Mouse (Mus musculus): Measurements from ENCODE around the gene Itpripl1.
"Not testable (repeated sequence)": the region's sequence is repeated elsewhere in the genome, so short reads cannot be mapped to it uniquely, and the experiment has no call there.

Gene Itpripl1

GRCm38 (mm10) chr2:127143158-127144063, at the start of gene Itpripl1:
Gene Itpripl1, minus strand, starts transcription at chr2:127143442.
- DNase-seq, result no peak

- no peak for DNase-seq
These were observed 46.3 kb upstream of the Itpripl1 start for GRCm38 (mm10) chr2:127189574-127189973.

DNA sequence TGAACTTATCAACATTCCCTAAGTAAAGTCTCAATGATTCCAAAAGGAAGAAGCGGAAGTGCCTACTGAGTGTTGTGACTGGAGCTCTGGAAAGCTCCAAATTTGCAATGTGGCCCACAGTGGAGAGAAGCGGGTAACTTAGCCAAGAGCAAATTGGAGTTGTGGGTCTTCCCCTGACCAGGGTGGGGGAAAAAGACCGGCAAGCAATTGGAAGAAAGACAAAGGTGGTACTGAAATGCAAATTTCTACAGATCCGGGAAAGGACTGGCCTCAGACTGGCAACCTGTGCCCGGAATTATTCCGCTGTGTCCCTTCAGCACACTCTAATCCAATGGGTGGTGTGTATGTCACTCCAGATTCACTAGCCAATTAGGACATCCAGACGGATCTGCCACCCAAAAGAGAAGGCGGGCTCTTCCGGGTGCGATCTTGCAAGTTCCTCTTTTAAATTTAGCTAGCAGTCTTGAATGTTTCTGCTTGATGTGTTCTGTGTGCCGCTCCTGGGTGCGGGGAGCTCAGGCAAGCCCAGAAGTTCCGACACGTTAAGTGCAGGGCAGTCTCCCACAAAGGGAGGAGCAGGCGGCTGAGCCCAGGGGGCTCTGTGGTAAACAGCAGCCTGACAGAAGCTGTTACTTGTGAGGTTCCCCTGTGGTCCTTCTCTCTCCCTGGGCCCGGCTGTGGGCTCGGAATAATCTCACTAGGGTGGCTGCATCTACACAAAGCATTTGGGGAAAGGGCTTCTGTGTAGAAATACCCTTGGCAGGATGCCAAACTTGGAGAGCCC, 39.5 kb upstream of the Itpripl1 start:
- peak; percentile 91 for DNase-seq

DNA sequence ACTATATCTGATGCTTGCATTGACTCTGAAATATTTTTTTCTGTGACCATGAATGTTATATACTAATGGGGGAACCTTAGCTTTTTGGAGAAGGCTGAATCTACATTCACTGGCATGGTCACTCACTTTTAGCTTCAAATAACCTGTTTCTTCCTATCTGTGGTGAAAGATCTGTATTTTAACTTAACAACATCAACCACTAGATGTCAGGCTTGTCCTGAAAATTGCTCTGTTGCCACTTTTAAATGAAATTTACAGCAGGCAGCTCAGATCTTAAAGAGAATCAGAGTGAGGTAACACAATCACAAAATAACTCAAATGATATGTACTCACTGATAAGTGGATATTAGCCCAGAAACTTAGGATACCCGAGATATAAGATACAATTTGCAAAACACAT, 23.0 kb upstream of the Itpripl1 start:
- DNase-seq, result peak; percentile 68

DNA sequence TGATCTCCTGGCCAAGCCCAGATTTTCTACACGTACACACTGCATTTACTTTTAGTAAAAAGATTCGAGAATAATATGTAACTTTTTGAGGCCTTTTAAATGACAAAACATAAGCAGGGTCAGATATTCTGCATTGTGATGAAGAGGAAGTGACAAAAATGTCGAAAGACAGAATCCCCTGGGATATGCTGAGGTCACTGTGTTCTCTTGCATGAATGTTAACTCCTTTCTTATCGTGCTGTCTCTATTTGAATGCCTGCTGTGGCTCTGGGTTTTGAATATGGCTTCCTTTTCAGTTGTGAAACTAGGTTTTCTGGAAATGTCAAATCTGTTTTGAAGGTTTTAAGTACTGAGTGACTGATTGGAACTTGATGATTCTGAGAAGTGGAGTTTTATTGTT, 22.4 kb upstream of the Itpripl1 start:
- no peak for DNase-seq

GRCm38 (mm10) chr2:127145699-127146098, 2.5 kb upstream of the Itpripl1 start:
- DNase-seq, result no peak

DNA sequence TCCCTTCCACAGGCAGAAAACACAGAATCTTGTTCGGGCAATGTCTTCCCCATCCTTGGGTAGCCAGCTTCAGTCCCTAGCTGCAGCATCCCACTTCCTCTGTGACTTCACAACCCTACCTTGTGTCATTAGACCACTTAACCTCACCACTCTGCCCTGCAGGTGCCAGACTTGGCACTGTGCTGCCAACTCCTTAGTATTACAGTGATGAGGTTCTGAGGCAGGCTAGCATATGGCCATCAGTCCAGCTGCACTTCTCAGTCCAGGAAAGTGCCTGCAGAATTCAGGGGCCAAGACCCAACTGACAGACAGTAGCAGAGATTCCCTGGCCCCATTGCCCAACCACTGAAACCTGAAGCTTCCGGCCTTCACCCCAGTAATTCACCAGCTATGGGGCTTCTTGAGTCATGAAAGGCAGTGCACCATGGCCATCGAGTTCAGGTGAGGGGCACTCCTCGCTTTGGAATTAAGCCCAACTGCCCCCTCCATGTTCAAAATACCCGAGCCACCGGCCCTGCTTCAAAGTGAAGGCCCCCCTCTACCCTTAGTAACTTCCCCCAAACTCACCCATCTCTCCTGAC, 575 bp downstream of the Itpripl1 start:
- no peak for DNase-seq

DNA sequence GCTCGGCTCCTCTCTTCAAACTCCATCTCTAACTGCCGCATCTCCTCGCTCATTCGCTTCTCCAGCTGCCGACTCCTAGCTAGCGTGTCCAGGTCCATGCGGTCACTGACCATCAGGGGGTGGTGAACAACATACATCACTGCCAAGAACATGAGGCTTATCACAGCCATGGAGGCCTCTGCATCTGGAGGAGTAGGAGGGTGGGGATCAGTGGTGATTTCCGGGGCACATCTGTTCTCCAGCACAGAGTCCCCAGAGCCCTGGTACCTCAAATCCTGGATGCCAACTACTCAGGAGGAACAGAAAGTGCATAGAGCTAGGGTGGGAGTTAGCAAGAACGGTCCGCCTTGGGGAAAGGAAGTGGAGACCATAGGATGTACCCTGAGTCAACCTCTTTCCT, 1.2 kb downstream of the Itpripl1 start:
- no peak for DNase-seq

DNA sequence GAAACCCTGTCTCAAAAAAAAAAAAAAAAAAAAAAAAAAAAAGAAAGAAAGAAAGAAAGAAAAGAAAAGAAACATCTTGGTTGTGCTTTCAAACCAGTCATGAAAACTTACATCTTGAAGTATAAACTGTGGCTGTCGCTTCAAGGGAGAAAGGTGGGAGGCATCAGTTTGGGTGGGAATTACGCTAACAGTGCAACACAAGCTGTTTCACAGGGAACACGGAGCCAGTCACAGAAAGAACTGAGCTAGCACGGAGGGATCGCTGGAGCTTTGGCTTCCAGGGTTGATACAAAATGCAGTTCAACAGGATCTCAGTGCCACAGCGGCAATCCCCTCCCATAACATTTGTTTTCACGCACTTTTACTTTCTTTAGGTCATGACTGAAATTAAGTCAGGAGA, 3.2 kb downstream of the Itpripl1 start:
- DNase-seq, result no peak

GRCm38 (mm10) chr2:127139605-127140004, 3.6 kb downstream of the Itpripl1 start:
- no peak for DNase-seq

GRCm38 (mm10) chr2:127139094-127139493, 4.1 kb downstream of the Itpripl1 start:
- no peak for DNase-seq

DNA sequence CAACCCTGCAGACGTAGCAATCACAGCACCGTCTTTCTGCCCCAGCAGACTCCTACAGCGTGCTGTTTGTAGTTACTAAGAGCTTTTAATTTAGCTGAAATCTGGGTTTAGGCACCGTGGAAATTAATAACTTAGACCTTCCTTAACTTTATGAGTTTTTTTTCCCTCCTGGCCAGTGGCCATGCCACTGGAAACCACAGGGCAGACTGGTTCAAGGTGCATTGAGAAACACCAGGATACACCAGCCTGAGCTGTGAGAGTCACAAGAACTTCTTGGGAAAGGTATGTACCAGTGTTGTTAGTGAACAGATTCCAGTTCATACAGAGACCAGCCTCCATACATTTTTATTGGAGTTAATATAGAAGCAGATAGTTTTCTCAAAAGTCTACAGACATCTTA, 4.8 kb downstream of the Itpripl1 start:
- DNase-seq, result no peak

DNA sequence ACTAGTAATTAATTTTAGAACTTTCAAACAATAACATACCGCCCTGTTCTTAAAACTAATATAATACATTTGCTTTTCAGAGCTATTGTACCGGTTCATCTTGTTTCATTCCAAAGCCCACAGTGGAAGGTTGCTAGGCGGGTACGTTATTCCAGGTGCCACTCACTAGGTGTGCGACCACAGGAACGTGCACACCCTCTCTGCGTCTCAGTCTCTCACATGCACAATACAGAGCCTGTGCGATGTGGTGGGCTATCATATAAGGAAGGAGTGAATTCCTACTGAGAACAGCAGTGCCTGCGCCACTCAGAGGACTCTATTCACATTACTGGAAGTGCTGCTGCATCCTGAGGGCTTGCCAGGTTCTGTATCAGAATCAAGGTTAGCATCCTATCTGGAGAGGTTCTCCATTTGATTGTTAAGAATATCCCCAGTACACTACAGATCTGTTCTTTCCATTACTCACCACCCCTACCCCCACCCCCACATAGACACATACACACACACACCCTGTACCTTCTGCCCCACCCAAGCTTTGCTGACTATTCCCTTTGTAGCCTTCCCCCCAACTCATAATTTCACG, 5.3 kb downstream of the Itpripl1 start:
- no peak for DNase-seq

GRCm38 (mm10) chr2:127136979-127137378, 6.3 kb downstream of the Itpripl1 start:
- DNase-seq, result no peak

GRCm38 (mm10) chr2:127135255-127135654, 8.0 kb downstream of the Itpripl1 start:
- DNase-seq, result not testable (repeated sequence)

DNA sequence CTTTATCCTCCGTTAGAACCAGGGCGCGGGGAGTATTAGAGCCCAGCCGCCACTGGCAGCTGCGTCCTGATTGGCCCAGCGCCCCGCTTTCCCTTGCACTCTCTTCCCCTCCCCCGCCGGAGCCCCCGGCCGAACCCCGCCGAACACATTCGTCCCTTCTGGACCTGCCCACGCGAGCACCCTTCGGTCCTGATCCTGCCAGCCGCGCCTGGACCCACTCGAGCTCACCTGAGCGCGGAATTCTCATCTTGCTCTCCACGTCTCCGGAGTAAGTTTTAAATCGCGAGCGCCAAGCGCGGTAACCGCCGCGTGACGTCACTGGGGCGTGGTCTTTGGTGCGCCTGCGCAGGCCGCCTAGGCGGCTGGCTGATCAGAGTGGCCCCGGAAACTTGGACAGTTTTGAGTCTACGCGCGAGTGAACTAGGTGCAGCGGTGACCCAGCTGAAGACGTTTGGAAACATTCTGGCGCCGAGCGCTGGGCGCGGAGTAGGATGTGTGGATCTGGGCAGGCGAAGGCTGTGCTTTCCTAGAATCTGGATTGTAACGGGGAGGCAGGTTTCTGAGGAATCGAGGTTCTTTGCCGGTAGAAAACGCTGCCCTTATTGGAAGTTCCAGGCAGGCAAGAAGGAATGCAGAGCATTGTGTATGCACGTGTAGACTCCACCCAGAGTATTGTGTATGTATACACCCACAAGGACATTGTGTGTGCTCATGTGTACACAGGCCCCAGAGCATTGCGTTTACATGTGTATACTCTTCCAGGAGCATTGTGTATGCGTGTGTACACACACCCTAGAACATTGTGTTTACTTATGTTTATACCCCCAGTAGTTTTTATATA, 9.4 kb downstream of the Itpripl1 start, which contains the start of gene Ncaph:
Gene Ncaph (minus strand): TSS at position 334 of the 841 bp plus-strand sequence.
- peak; percentile 87 for DNase-seq

DNA sequence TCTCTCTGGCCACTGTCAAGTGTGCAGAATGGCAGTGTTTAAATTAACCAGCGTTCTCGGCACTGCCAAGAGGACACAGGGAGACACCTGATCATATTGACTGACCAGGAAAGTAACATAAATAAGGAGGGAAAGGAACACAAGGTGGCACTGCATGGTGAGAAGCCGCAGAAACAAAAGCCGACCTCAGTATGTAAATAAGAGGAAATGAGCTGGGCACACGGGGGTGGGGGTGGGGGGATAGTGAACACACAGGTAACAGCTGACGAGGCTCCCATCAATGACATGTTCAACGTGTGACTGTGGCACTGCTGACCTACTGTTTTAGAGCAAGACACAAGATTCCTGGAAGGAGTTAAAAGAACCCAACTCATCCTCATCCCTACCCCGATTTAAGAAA, 11.9 kb downstream of the Itpripl1 start:
- DNase-seq, result no peak

DNA sequence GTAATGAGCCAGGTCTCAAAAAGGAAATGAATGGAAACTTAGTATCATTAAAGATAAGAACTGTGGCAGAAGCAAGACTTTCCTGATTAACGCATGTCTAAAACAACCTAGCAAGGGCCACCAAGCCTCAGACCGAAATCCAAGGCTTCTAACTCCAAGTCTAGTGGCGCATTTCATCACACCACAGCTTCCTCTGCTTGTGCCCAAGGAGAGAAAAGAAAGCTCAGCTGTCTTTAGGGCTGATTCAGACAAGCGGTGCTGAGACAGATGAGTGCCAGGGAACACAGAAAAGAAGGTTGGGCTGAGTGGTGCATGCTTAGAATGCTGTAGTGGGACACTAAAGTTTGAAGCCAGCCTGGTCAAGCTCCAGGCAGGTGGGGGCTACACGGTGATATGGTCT, 14.3 kb downstream of the Itpripl1 start:
- DNase-seq, result no peak

- DNase-seq, result no peak
These were observed 21.5 kb downstream of the Itpripl1 start for GRCm38 (mm10) chr2:127121591-127122235.

DNA sequence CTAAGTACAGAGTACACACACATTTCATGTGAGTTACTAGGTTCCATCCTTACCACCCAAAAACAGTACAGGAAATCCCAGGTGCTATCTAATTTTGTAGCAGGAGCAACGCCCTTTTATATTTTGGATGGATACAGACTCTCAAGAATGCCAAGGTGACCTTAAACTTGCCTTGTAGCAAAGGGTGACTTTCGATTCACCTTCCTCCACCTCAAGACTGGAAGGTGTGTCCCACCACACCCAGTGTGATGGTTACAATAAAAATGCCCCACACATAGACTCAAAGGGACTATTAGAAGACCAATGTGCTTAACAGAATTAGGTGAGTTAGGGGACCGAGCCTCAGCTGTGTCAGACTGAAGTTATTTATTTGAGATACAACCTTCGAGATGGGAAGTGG, 34.3 kb downstream of the Itpripl1 start:
- no peak for DNase-seq

DNA sequence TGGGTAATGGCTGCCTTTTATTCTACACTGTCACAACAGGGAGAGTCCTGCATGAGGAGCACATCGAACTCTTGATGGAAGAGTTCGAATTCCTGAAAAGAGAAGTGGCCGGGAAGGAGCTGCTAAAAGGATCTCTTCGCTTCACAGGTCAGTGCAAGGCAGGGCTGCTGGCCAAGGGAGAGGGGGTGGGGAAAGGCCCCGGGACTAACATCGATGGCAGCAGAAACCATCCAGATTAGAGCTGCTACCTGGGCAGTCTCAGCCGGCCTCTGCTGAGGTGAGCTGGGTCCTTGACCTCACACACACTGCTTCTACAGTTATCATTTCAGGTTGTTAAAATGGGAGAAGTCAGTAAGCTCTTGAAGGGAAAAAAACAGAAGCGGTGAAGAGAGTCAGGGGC, 51.2 kb downstream of the Itpripl1 start:
- DNase-seq, result no peak

DNA sequence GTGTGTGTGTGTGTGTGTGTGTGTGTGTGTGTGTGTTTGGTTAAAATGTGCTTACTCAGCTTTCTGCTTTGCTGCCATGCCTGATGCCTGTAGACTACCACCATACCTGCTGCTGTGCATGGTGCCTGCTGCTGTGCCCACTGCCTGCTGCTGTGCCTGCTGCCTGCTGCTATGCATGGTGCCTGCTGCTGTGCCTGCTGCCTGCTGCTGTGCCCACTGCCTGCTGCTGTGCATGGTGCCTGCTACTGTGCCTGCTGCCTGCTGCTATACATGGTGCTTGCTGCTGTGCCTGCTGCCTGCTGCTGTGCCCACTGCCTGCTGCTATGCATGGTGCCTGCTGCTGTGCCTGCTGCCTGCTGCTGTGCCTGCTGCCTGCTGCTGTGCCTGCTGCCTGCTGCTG, 53.1 kb downstream of the Itpripl1 start:
- not testable (repeated sequence) for DNase-seq
